Comparison of ENCODE assay signal across 8 mouse cellular contexts in the genomic region with DNA sequence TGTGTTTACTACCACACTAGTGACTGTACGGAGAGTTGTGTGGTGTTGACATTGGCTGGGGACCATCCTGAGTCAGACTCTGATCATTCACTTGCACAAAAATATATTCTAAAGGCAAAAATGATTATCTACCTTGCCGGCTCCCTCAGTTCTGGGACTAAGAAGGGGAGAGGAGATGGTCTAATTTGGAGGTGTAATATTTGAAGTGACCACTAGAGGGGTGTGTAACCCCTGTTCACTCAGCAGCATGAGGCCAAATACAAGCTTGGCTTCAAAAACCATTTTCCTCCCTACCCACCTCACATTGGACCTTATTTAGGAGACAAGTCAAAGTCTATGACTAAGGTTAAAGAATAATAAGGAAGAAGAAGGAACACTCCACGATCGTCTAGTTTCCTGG. TPM values are rescaled to one million over a fixed set of nuclear protein-coding genes. Genes with fewer than 3 reads are reported as not detected.
DNase-seq lines count a peak whose midpoint lies in the region; ATAC-seq lines count a peak whose summit lies in the region.

No protein-coding gene starts in this region.

- H3K4me2 ChIP-seq in heart, embryonic 11.5 days = no peak overlapping the region

- peaks cover 9% of the 10 kb centered on the region for H3K27me3 ChIP-seq in heart, embryonic 11.5 days (ENCODE audit: control insufficient read depth, insufficient read depth, low read length)

- H3K36me3 ChIP-seq in heart, embryonic 11.5 days (ENCODE audit: control insufficient read depth, insufficient read depth, low read length) = no peaks in the 10 kb centered on the region

- H3K4me3 ChIP-seq in heart, embryonic 11.5 days (ENCODE audit: low read depth, low read length) = no peak overlapping the region

- no peaks in the 10 kb centered on the region for H3K9me3 ChIP-seq in heart, embryonic 11.5 days (replicated peaks; ENCODE audit: control insufficient read depth, low read length)

- no peak overlapping the region for H3K27ac ChIP-seq in heart, embryonic 11.5 days (ENCODE audit: low read depth, low read length)

- H3K4me1 ChIP-seq in heart, embryonic 11.5 days (ENCODE audit: control insufficient read depth, insufficient read depth, low read length) = no peaks in the 10 kb centered on the region

- peak; percentile 10 to 16 for DNase-seq in heart, adult 9 months (ENCODE audit: low spot score in 2 of 2)
- DNase-seq in 3T3-L1 (ENCODE audit: low read depth, low spot score) (peak; percentile 84), MN1 (ENCODE audit: low spot score) (peak; percentile 45)
- DNase-seq in urinary bladder, postnatal 14 days (ENCODE audit: low spot score) = no peak

- no peak overlapping the region for H3K9ac ChIP-seq in heart, embryonic 11.5 days (ENCODE audit: low read depth, low read length)

- WGBS in heart, embryonic 11.5 days (ENCODE audit: insufficient replicate concordance) = 35% methylated on average over 4 of the region's 4 CpGs

- ATAC-seq in heart, embryonic 11.5 days (replicated peaks; ENCODE audit: insufficient number of reproducible peaks, low FRiP score, low TSS enrichment) = no peak
- ATAC-seq in granulocyte monocyte progenitor cell, adult 5-6 weeks (replicated peaks; ENCODE audit: poor library complexity, severe bottlenecking) = peak; percentile 50; the same call in 1 of the 2 replicates
- ATAC-seq in megakaryocyte-erythroid progenitor cell, adult 5-6 weeks (replicated peaks; ENCODE audit: low FRiP score, low TSS enrichment, poor library complexity, severe bottlenecking) = peak; percentile 64
- no peak for ATAC-seq in inflammation-experienced regulatory T-cells, adult 6 months

RNA-seq across cellular contexts. Expression of gene Pkp1, which starts 39.5 kb away (rescaled TPM):
- 0.03 TPM in 1 of 2 replicates, not detected in the other for polyA plus RNA-seq in heart, embryonic 11.5 days (2014; fragmentation: Nextera tagmentation; extraction: Ambion mirVana)
- not detected in 2 replicates for total RNA-seq in granulocyte monocyte progenitor cell, adult 5-6 weeks (2014; fragmentation: Nextera tagmentation)
- not detected in 2 replicates for total RNA-seq in granulocyte monocyte progenitor cell, adult 5-6 weeks (2017)
- not detected in 2 replicates for total RNA-seq in megakaryocyte-erythroid progenitor cell, adult 5-6 weeks (2014; fragmentation: Nextera tagmentation)
- not detected in 2 replicates for total RNA-seq in megakaryocyte-erythroid progenitor cell, adult 5-6 weeks (2017)
- polyA plus RNA-seq in inflammation-experienced regulatory T-cells, adult 6 months (2017; shearing (Covaris generic)) = not detected

RNA-seq across cellular contexts. Expression of gene Igfn1, which starts 47.7 kb away (rescaled TPM):
- polyA plus RNA-seq in heart, embryonic 11.5 days (2014; fragmentation: Nextera tagmentation; extraction: Ambion mirVana) = 0.04 TPM in 1 of 2 replicates, not detected in the other
- total RNA-seq in granulocyte monocyte progenitor cell, adult 5-6 weeks (2014; fragmentation: Nextera tagmentation) = not detected in 2 replicates
- not detected in 2 replicates for total RNA-seq in granulocyte monocyte progenitor cell, adult 5-6 weeks (2017)
- not detected in 2 replicates for total RNA-seq in megakaryocyte-erythroid progenitor cell, adult 5-6 weeks (2014; fragmentation: Nextera tagmentation)
- total RNA-seq in megakaryocyte-erythroid progenitor cell, adult 5-6 weeks (2017) = not detected in 2 replicates
- polyA plus RNA-seq in inflammation-experienced regulatory T-cells, adult 6 months (2017; shearing (Covaris generic)) = not detected

RNA-seq across cellular contexts. Expression of gene Tmem9, which starts 49.5 kb away (rescaled TPM):
- 65.0 and 106 TPM in 2 replicates for polyA plus RNA-seq in heart, embryonic 11.5 days (2014; fragmentation: Nextera tagmentation; extraction: Ambion mirVana)
- 5.8 and 14.0 TPM in 2 replicates for total RNA-seq in granulocyte monocyte progenitor cell, adult 5-6 weeks (2014; fragmentation: Nextera tagmentation)
- total RNA-seq in granulocyte monocyte progenitor cell, adult 5-6 weeks (2017) = 4.4 and 8.1 TPM in 2 replicates
- 36.5 and 39.9 TPM in 2 replicates for total RNA-seq in megakaryocyte-erythroid progenitor cell, adult 5-6 weeks (2014; fragmentation: Nextera tagmentation)
- total RNA-seq in megakaryocyte-erythroid progenitor cell, adult 5-6 weeks (2017) = 22.8 and 48.0 TPM in 2 replicates
- 10 to 100 TPM; 20.7 to 39.2 (median 32.3) TPM for polyA plus RNA-seq in inflammation-experienced regulatory T-cells, adult 6 months (2017; shearing (Covaris generic))

Comparison
In these comparisons a context has a peak if more than half of its experiments do, and no peak if none do; other contexts are left out.
1. ATAC-seq: peak in granulocyte monocyte progenitor cell, adult 5-6 weeks (single experiment) and megakaryocyte-erythroid progenitor cell, adult 5-6 weeks (single experiment); none in heart, embryonic 11.5 days (single experiment) and inflammation-experienced regulatory T-cells, adult 6 months (single experiment).